Mouse (Mus musculus) midbrain, embryonic 15.5 days (tissue): ENCODE measurements around the gene Tmem217. TPM values are rescaled to one million over a fixed set of nuclear protein-coding genes. Genes with fewer than 3 reads are reported as not detected.
"Not testable (repeated sequence)": the region's sequence is repeated elsewhere in the genome, so short reads cannot be mapped to it uniquely, and the experiment has no call there.

ENCODE experiments used
- ATAC-seq: fragments of 200-750 bp; cut with Nextera tagmentation; replicated peaks from 2 replicates; pipeline ENCODE4 v1.8.0; 2017; ENCODE audit warnings: moderate TSS enrichment
- H3K27ac ChIP-seq: fragments of 300-500 bp; sonication (generic); 2 replicates; pipeline ENCODE4 v1.5.1; 2015; ENCODE audit warnings: mild to moderate bottlenecking, inconsistent platforms
- H3K27me3 ChIP-seq: fragments of 300-500 bp; sonication (generic); replicated peaks from 2 replicates; pipeline ENCODE4 v1.6.1; 2015; ENCODE audit warnings: inconsistent platforms
- H3K36me3 ChIP-seq: fragments of 300-500 bp; sonication (generic); replicated peaks from 2 replicates; pipeline ENCODE4 v1.6.1; 2015; ENCODE audit warnings: inconsistent platforms
- H3K4me1 ChIP-seq: fragments of 300-500 bp; sonication (generic); 2 replicates; pipeline ENCODE4 v1.6.1; 2015; ENCODE audit warnings: inconsistent platforms
- H3K4me2 ChIP-seq: fragments of 300-500 bp; sonication (generic); 2 replicates; pipeline ENCODE4 v1.6.1; 2015; ENCODE audit warnings: inconsistent platforms, mild to moderate bottlenecking, moderate library complexity
- H3K4me3 ChIP-seq: fragments of 300-500 bp; sonication (generic); 2 replicates; pipeline ENCODE4 v1.5.1; 2015; ENCODE audit warnings: mild to moderate bottlenecking, inconsistent platforms
- H3K9ac ChIP-seq: fragments of 300-500 bp; sonication (generic); 2 replicates; pipeline ENCODE4 v1.6.1; 2015; ENCODE audit warnings: mild to moderate bottlenecking, inconsistent platforms
- H3K9me3 ChIP-seq: fragments of 300-500 bp; sonication (generic); 2 replicates; pipeline ENCODE4 v1.6.1; 2016; ENCODE audit warnings: inconsistent platforms
- WGBS: fragments of 180-500 bp; shearing (Covaris S2); methylation state at CpG from one replicate; pipeline ENCODE4 v1.1.7; 2015; ENCODE audit warnings: mixed read lengths; 5-methylcytosine and 5-hydroxymethylcytosine counted together
- polyA plus RNA-seq: library from polyadenylated mRNA; unstranded; fragments of >200 nt; fragmentation: Nextera tagmentation; extraction: Ambion mirVana; gene quantifications from 2 replicates; pipeline ENCODE4 v1.2.1, GENCODE M21; 2015

Tmem217 gene
- polyA plus RNA-seq, 1 experiment from 2014 or later: 1.7 TPM

GRCm38 (mm10) chr17:29498952-29499351, 53.2 kb downstream of the Tmem217 start:
- not testable (repeated sequence) for H3K27me3 ChIP-seq, H3K9ac ChIP-seq, H3K9me3 ChIP-seq, H3K4me1 ChIP-seq, H3K36me3 ChIP-seq, H3K4me3 ChIP-seq, H3K4me2 ChIP-seq, ATAC-seq, H3K27ac ChIP-seq
- 93% methylated on average over 2 of the region's 2 CpGs for WGBS

DNA sequence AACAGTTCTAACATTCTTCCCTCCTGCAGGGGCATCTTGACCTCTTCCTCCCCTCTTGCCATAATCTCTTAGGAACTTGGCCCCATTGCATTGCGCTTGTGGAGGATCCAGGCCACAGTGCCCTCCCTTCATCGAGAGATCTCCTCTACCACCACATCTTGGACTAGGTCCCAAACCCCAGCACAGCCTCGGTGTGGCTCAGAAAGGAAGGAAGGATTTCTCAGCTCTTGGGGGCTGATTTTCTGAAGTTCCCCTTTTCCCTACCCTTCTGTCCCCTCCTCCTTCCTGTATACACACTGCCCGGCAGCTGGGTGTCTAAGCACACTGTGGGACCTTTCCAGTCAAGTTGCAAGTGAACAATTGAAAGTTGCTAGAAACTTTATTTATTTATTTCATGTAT, 54.2 kb downstream of the Tmem217 start:
- WGBS: 71% methylated on average over 4 of the region's 4 CpGs
- Histone ChIP-seq H3K4me3 (no peak overlapping the region), H3K9me3 (no peaks in the 10 kb centered on the region), H3K27ac (no peak overlapping the region), H3K36me3 (peaks cover 7% of the 10 kb centered on the region; the same call in 1 of the 2 replicates), H3K4me1 (peaks cover 6% of the 10 kb centered on the region), H3K27me3 (0 out of 2 replicates have a peak, but pooled peaks cover 4% of the 10 kb centered on the region), H3K9ac (no peak overlapping the region), H3K4me2 (no peak overlapping the region)
- no peak for ATAC-seq

GRCm38 (mm10) chr17:29497481-29497880, 54.7 kb downstream of the Tmem217 start:
- not testable (repeated sequence) for H3K4me3 ChIP-seq, H3K36me3 ChIP-seq, H3K9ac ChIP-seq, H3K4me2 ChIP-seq, H3K9me3 ChIP-seq, H3K27me3 ChIP-seq, ATAC-seq, H3K27ac ChIP-seq
- WGBS: 78% methylated on average over 1 of the region's 1 CpGs
- H3K4me1 ChIP-seq: peaks cover 11% of the 10 kb centered on the region

DNA sequence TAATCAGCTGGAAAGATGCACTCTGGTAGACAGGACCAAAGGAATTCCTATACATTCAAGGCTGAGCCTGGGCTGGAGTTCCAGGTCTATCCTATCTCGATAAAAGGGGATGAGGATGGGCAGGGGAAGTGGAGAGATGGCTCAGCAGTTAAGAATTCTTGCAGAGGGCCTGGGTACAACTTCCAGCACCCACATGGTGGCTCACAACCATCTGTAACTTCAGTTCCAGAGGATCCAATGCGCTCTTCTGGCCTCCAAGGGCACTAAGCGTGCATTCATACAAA, 55.2 kb downstream of the Tmem217 start:
- Histone ChIP-seq H3K4me3 (no peak overlapping the region), H3K27ac (no peak overlapping the region), H3K9ac (no peak overlapping the region), H3K9me3 (no peaks in the 10 kb centered on the region), H3K4me2 (no peak overlapping the region), H3K36me3 (peaks cover 7% of the 10 kb centered on the region; the same call in 1 of the 2 replicates), H3K4me1 (peaks cover 14% of the 10 kb centered on the region), H3K27me3 (no peaks in the 10 kb centered on the region)
- WGBS: 95% methylated on average over 3 of the region's 3 CpGs
- ATAC-seq: no peak

DNA sequence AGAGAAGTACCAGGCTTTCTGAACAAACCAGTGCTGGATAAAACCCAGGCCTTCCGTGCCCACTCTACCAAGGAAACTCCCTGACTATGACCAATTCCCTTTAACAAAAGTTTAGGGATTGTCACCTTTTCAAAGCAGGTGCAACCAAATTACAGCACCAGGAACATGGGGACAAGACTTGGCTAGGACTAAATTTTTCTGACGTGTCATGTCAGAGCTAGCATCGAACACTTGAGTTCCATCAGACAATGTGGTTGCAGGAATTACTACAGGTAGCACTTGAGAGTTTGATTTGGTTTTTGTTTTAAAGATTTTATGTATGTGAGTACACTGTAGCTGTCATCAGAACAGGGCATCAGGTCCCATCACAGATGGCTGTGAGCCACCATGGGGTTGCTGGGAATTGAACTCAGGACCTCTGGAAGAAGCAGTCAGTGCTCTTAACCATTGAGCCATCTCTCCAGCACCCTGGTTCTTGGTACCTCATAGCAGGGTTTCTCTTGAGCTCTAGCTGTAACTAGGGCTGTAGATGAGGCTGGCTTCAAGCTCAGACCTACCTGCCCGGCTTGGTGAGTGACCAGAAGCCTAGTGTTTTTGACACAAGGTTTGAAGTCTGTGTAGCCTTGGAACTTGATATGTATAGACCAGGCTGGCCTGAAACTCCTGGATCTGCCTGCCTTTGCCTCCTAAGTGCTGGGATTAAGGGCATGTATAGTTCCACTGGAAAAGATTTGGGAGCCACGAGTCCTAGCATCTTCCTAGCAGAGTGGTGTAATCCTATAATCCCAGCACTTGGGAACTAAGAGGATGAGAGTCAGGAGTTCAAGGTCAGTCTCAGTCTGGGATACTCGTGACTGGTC, 55.7 kb downstream of the Tmem217 start:
- no peak overlapping the region for H3K4me2 ChIP-seq
- no peak overlapping the region for H3K27ac ChIP-seq
- 76% methylated on average over 6 of the region's 6 CpGs for WGBS
- no peak overlapping the region for H3K9ac ChIP-seq
- ATAC-seq: no peak
- H3K9me3 ChIP-seq: no peaks in the 10 kb centered on the region
- H3K27me3 ChIP-seq: no peaks in the 10 kb centered on the region
- peaks cover 7% of the 10 kb centered on the region; the same call in 1 of the 2 replicates for H3K36me3 ChIP-seq
- H3K4me1 ChIP-seq: peaks cover 19% of the 10 kb centered on the region
- H3K4me3 ChIP-seq: no peak overlapping the region

DNA sequence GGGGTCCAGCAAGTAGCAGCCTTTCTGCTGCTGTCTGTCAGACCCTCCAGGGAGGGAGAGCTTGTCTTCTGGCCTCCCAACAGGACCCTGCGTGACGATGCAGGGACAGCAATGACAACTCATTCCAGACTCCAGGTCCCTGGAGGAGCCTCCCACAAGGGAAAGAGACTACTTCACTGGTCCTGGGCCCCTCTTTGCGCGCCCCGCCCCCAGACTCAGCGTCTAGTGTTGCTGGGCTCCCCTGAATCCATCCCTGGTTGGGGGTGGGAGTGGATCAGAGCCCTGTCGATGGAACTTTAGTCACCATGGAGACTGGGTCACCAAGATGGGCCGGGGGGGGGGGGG, 57.5 kb downstream of the Tmem217 start:
- WGBS: 54% methylated on average over 7 of the region's 8 CpGs
- Histone ChIP-seq H3K4me2 (no peak overlapping the region), H3K27me3 (no peaks in the 10 kb centered on the region), H3K9ac (no peak overlapping the region), H3K27ac (no peak overlapping the region), H3K4me1 (peaks cover 19% of the 10 kb centered on the region), H3K4me3 (no peak overlapping the region), H3K36me3 (peaks cover 7% of the 10 kb centered on the region; the same call in 1 of the 2 replicates), H3K9me3 (no peaks in the 10 kb centered on the region)
- no peak for ATAC-seq

- 64% methylated on average over 10 of the region's 10 CpGs for WGBS
- H3K4me3 ChIP-seq: no peak overlapping the region
- H3K36me3 ChIP-seq: peaks cover 7% of the 10 kb centered on the region; the same call in 1 of the 2 replicates
- H3K9ac ChIP-seq: no peak overlapping the region
- no peak for ATAC-seq
- no peak overlapping the region for H3K4me2 ChIP-seq
- H3K9me3 ChIP-seq: no peaks in the 10 kb centered on the region
- H3K4me1 ChIP-seq: peaks cover 20% of the 10 kb centered on the region
- H3K27ac ChIP-seq: no peak overlapping the region
- no peaks in the 10 kb centered on the region for H3K27me3 ChIP-seq
Observed at GRCm38 (mm10) chr17:29494062-29494731, 58.0 kb downstream of the Tmem217 start.

DNA sequence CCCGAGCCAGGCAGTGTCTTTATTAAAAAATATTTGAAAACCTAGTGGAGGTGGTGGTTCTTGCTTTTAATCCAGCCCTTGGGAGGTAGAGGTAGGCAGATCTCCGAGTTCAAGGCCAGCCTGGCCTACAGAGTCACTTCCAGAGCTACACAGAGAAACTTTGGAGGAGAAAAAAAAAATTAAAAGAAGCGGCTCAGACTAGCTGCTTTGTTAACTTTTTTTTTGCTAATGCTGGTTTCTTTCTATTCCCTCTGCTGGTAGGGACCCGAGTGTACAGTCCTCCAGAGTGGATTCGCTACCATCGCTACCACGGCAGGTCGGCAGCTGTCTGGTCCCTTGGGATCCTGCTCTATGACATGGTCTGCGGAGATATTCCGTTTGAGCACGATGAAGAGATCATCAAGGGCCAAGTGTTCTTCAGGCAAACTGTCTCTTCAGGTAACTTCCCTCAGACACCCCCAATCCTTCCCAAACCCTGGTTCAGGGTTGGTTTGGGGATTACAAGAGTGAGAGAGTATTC, 58.7 kb downstream of the Tmem217 start:
- ATAC-seq: no peak
- Histone ChIP-seq H3K27me3 (no peaks in the 10 kb centered on the region), H3K9ac (no peak overlapping the region)

DNA sequence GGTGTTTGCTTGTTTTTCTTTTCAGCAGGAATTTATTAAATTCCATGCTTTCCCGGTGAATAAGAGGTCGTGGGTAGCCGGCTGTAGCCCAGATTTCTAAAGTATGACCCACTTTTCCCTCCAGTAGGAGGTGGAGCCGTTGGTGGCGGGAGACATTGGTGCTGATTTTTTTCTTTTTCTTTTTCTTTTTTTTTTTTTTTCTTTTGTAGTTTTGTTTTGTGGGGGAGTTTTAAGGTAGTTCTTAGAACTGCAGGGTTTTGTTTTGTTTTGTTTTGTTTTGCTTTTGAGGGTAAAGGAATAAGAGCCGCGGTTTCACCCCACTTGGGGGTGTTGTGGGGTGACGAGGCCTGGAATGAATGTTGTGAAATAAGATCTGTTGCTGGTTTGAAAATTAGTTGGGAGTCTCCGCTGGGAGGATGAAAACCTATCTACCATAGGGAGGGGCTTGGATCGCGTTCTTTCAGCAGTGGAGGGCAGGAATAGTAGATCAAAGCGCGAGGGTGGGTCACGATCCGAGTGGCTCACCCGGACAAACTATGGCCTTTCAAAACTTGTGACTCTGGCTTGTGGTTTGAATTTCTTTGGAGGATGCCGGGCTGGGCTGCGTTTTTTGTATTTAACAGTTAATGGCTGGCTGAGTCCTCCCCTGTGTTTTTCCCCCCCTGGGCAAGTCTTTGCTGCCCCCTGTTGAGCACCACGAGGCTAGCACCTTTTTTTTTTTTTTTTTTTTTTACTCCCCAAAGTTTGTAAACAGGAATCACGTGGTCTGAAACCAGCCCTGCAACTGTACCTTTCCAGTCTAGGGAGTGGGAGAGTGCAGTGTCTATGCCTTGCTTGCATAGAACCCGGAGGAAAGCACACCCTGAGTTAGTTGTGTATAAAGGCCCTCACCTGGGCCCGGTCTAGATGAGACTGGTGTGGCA, 59.7 kb downstream of the Tmem217 start:
- peak overlapping the region; percentile 84 for H3K9ac ChIP-seq
- H3K36me3 ChIP-seq: peaks cover 7% of the 10 kb centered on the region; the same call in 1 of the 2 replicates
- H3K27ac ChIP-seq: peak overlapping the region; percentile 94
- H3K27me3 ChIP-seq: no peaks in the 10 kb centered on the region
- ATAC-seq: no peak
- peaks cover 27% of the 10 kb centered on the region for H3K4me1 ChIP-seq
- peak overlapping the region; percentile 89 for H3K4me2 ChIP-seq
- no peaks in the 10 kb centered on the region for H3K9me3 ChIP-seq
- 2% methylated on average over 22 of the region's 22 CpGs for WGBS
- H3K4me3 ChIP-seq: peak overlapping the region; percentile 95

More for the DNA sequence above, 58.7 kb downstream of the Tmem217 start:
- H3K4me3 ChIP-seq: no peak overlapping the region
- H3K36me3 ChIP-seq: peaks cover 7% of the 10 kb centered on the region; the same call in 1 of the 2 replicates
- 72% methylated on average over 11 of the region's 11 CpGs for WGBS
- peak overlapping the region; percentile 89; the same call in 1 of the 2 replicates for H3K4me2 ChIP-seq
- H3K9me3 ChIP-seq: no peaks in the 10 kb centered on the region
- H3K4me1 ChIP-seq: peaks cover 27% of the 10 kb centered on the region
- H3K27ac ChIP-seq: no peak overlapping the region

GRCm38 (mm10) chr17:29491591-29492268, 60.5 kb downstream of the Tmem217 start:
- no peaks in the 10 kb centered on the region for H3K9me3 ChIP-seq
- peak overlapping the region; percentile 84 for H3K9ac ChIP-seq
- H3K36me3 ChIP-seq: peaks cover 7% of the 10 kb centered on the region; the same call in 1 of the 2 replicates
- no peaks in the 10 kb centered on the region for H3K27me3 ChIP-seq
- under 1% methylated on average over 48 of the region's 48 CpGs for WGBS
- peak overlapping the region; percentile 95 for H3K4me3 ChIP-seq
- peak overlapping the region; percentile 89 for H3K4me2 ChIP-seq
- peaks cover 27% of the 10 kb centered on the region for H3K4me1 ChIP-seq
- ATAC-seq: peak; percentile 3; the same call in 1 of the 2 replicates
- H3K27ac ChIP-seq: peak overlapping the region; percentile 94
